Mouse (Mus musculus): ENCODE measurements around the gene Adam10. TPM values are rescaled to one million over a fixed set of nuclear protein-coding genes. Genes with fewer than 3 reads are reported as not detected.

The Adam10 gene
- polyA plus RNA-seq, 1 experiment = 29.5 TPM

- H3K27me3 ChIP-seq (ENCODE audit: control insufficient read depth, insufficient read depth, low read length) = no peaks in the 10 kb centered on the region
- TF ChIP-seq CTCF (IDR thresholded peaks at IDR 0.05; ENCODE audit: extremely low read depth, insufficient read depth, insufficient read length, insufficient replicate concordance) (no peak), POLR2A (IDR thresholded peaks at IDR 0.05; ENCODE audit: low read depth, low read length) (no peak)
- peaks cover 5% of the 10 kb centered on the region; the same call in 1 of the 2 replicates for H3K4me1 ChIP-seq (ENCODE audit: control insufficient read depth, insufficient read depth, insufficient read length)
- no peak overlapping the region for H3K4me3 ChIP-seq (ENCODE audit: extremely low read depth, insufficient read depth, insufficient read length)
- H3K36me3 ChIP-seq (ENCODE audit: control insufficient read depth, insufficient read depth, low read length) = no peaks in the 10 kb centered on the region
- WGBS = 93% methylated on average over 1 of the region's 1 CpGs
- no peak overlapping the region for H3K27ac ChIP-seq (ENCODE audit: insufficient read depth, low read length)
- DNase-seq (ENCODE audit: low read depth in 1 of 2, low spot score in 2 of 2) = no peak
These were observed 138.6 kb downstream of the Adam10 start for GRCm38 (mm10) chr9:70817396-70817795.

- no peak overlapping the region for H3K27ac ChIP-seq (ENCODE audit: insufficient read depth, low read length)
- peaks cover 5% of the 10 kb centered on the region; the same call in 1 of the 2 replicates for H3K4me1 ChIP-seq (ENCODE audit: control insufficient read depth, insufficient read depth, insufficient read length)
- no peak for DNase-seq (ENCODE audit: low read depth in 1 of 2, low spot score in 2 of 2)
- no peaks in the 10 kb centered on the region for H3K36me3 ChIP-seq (ENCODE audit: control insufficient read depth, insufficient read depth, low read length)
- H3K4me3 ChIP-seq (ENCODE audit: extremely low read depth, insufficient read depth, insufficient read length) = no peak overlapping the region
- no peak for TF ChIP-seq POLR2A (IDR thresholded peaks at IDR 0.05; ENCODE audit: low read depth, low read length)
- no peak for TF ChIP-seq CTCF (IDR thresholded peaks at IDR 0.05; ENCODE audit: extremely low read depth, insufficient read depth, insufficient read length, insufficient replicate concordance)
- WGBS = 93% methylated on average over 14 of the region's 14 CpGs
- H3K27me3 ChIP-seq (ENCODE audit: control insufficient read depth, insufficient read depth, low read length) = no peaks in the 10 kb centered on the region
These were observed 139.9 kb downstream of the Adam10 start for GRCm38 (mm10) chr9:70818739-70819138.

- Histone ChIP-seq H3K4me1 (ENCODE audit: control insufficient read depth, insufficient read depth, insufficient read length) (no peaks in the 10 kb centered on the region), H3K27ac (ENCODE audit: insufficient read depth, low read length) (no peak overlapping the region), H3K4me3 (ENCODE audit: extremely low read depth, insufficient read depth, insufficient read length) (no peak overlapping the region), H3K27me3 (ENCODE audit: control insufficient read depth, insufficient read depth, low read length) (no peaks in the 10 kb centered on the region), H3K36me3 (ENCODE audit: control insufficient read depth, insufficient read depth, low read length) (no peaks in the 10 kb centered on the region)
- WGBS = 84% methylated on average over 3 of the region's 3 CpGs
- no peak for TF ChIP-seq CTCF (IDR thresholded peaks at IDR 0.05; ENCODE audit: extremely low read depth, insufficient read depth, insufficient read length, insufficient replicate concordance)
- TF ChIP-seq POLR2A (IDR thresholded peaks at IDR 0.05; ENCODE audit: low read depth, low read length) = no peak
- no peak for DNase-seq (ENCODE audit: low read depth in 1 of 2, low spot score in 2 of 2)
These were observed 145.3 kb downstream of the Adam10 start for GRCm38 (mm10) chr9:70824103-70824502.

GRCm38 (mm10) chr9:70827911-70828310 lies 149.1 kb downstream of the Adam10 start:
- peaks cover 3% of the 10 kb centered on the region; the same call in 1 of the 2 replicates for H3K4me1 ChIP-seq (ENCODE audit: control insufficient read depth, insufficient read depth, insufficient read length)
- no peak overlapping the region for H3K4me3 ChIP-seq (ENCODE audit: extremely low read depth, insufficient read depth, insufficient read length)
- TF ChIP-seq POLR2A (IDR thresholded peaks at IDR 0.05; ENCODE audit: low read depth, low read length) (no peak), CTCF (IDR thresholded peaks at IDR 0.05; ENCODE audit: extremely low read depth, insufficient read depth, insufficient read length, insufficient replicate concordance) (no peak)
- no peaks in the 10 kb centered on the region for H3K36me3 ChIP-seq (ENCODE audit: control insufficient read depth, insufficient read depth, low read length)
- 92% methylated on average over 6 of the region's 6 CpGs for WGBS
- H3K27ac ChIP-seq (ENCODE audit: insufficient read depth, low read length) = no peak overlapping the region
- H3K27me3 ChIP-seq (ENCODE audit: control insufficient read depth, insufficient read depth, low read length) = no peaks in the 10 kb centered on the region
- no peak for DNase-seq (ENCODE audit: low read depth in 1 of 2, low spot score in 2 of 2)

Other genes with a start within 250 kb of the Adam10 start
- gene Rnf111, start 175.3 kb upstream of the Adam10 start, polyA plus RNA-seq (2012; rRNA removed) = 58.5 and 76.8 TPM in 2 replicates
- 5.9 and 6.6 TPM in 2 replicates for gene Sltm, start 136.2 kb upstream of the Adam10 start, polyA plus RNA-seq (2012; rRNA removed)
- gene Gm10642, start 22.7 kb upstream of the Adam10 start, polyA plus RNA-seq (2012; rRNA removed) = 1.5 and 4.2 TPM in 2 replicates
- gene Mindy2, start 21.8 kb upstream of the Adam10 start, polyA plus RNA-seq (2012; rRNA removed) = 8.5 and 22.1 TPM in 2 replicates